Mouse (Mus musculus) kidney, postnatal 0 days (tissue): ENCODE results near the gene Aff3. TPM values are rescaled to one million over a fixed set of nuclear protein-coding genes. Genes with fewer than 3 reads are reported as not detected.

ENCODE experiments used
- ATAC-seq: fragments of 200-750 bp; cut with Nextera tagmentation; replicated peaks from 2 replicates; pipeline ENCODE4 v1.8.0; 2017; ENCODE audit warnings: low read depth, moderate number of reproducible peaks, moderate TSS enrichment, moderate library complexity; ENCODE audit not compliant: low FRiP score
- DNase-seq: peaks from one replicate; pipeline ENCODE4 v3.0.0-alpha.2; 2016; ENCODE audit warnings: low spot score
- H3K27ac ChIP-seq: fragments of 300-500 bp; sonication (generic); 2 replicates; pipeline ENCODE4 v1.5.1; 2014; ENCODE audit warnings: mild to moderate bottlenecking
- H3K27me3 ChIP-seq: fragments of 300-500 bp; sonication (generic); 2 replicates; pipeline ENCODE4 v1.6.1; 2014; ENCODE audit warnings: low read length, mixed read lengths; ENCODE audit not compliant: insufficient read depth
- H3K36me3 ChIP-seq: fragments of 300-500 bp; sonication (generic); 2 replicates; pipeline ENCODE4 v1.6.1; 2014; ENCODE audit warnings: low read length, mixed read lengths; ENCODE audit not compliant: insufficient read depth
- H3K4me1 ChIP-seq: fragments of 300-500 bp; sonication (generic); replicated peaks from 2 replicates; pipeline ENCODE4 v1.6.1; 2014; ENCODE audit warnings: antibody characterized with exemption, low read length, mixed read lengths; ENCODE audit not compliant: insufficient read depth
- H3K4me2 ChIP-seq: fragments of 300-500 bp; sonication (generic); 2 replicates; pipeline ENCODE4 v1.6.1; 2014; ENCODE audit warnings: mild to moderate bottlenecking, low read length, moderate library complexity, mixed read lengths
- H3K4me3 ChIP-seq: fragments of 300-500 bp; sonication (generic); replicated peaks from 2 replicates; pipeline ENCODE4 v1.5.1; 2014; ENCODE audit warnings: low read depth, low read length
- H3K9ac ChIP-seq: fragments of 300-500 bp; sonication (generic); 2 replicates; pipeline ENCODE4 v1.6.1; 2014; ENCODE audit warnings: low read depth, low read length
- H3K9me3 ChIP-seq: fragments of 300-500 bp; sonication (generic); replicated peaks from 2 replicates; pipeline ENCODE4 v1.6.1; 2016; ENCODE audit warnings: low read length, inconsistent platforms, mixed read lengths
- CTCF ChIP-seq: IDR thresholded peaks from 2 replicates; pipeline ENCODE4 v1.5.1; 2016; ENCODE audit warnings: antibody characterized with exemption, low read depth, mild to moderate bottlenecking, moderate library complexity
- WGBS: fragments of 180-500 bp; shearing (Covaris S2); extraction: QIAGEN DNeasy Blood & Tissue Kit; methylation state at CpG from one replicate; pipeline ENCODE4 v1.1.7; 2014; 5-methylcytosine and 5-hydroxymethylcytosine counted together
- polyA plus RNA-seq: library from polyadenylated mRNA; unstranded; fragments of >200 nt; fragmentation: Nextera tagmentation; extraction: Ambion mirVana; gene quantifications from 2 replicates; pipeline ENCODE4 v1.2.1, GENCODE M21; 2015

Gene Aff3
- polyA plus RNA-seq, 1 experiment from 2014 or later: 7.9 TPM

GRCm38 (mm10) chr1:38294336-38294695, 370.4 kb downstream of the Aff3 start:
- Histone ChIP-seq H3K36me3 (no peaks in the 10 kb centered on the region), H3K9me3 (no peaks in the 10 kb centered on the region), H3K27ac (no peak overlapping the region), H3K4me2 (no peak overlapping the region), H3K27me3 (no peaks in the 10 kb centered on the region), H3K4me3 (no peak overlapping the region), H3K4me1 (no peaks in the 10 kb centered on the region), H3K9ac (no peak overlapping the region)
- ATAC-seq: no peak
- no peak for TF ChIP-seq CTCF
- DNase-seq: no peak
- WGBS: 96% methylated on average over 9 of the region's 9 CpGs

- H3K4me1 ChIP-seq: no peaks in the 10 kb centered on the region
- no peak for TF ChIP-seq CTCF
- DNase-seq: no peak
- no peaks in the 10 kb centered on the region for H3K36me3 ChIP-seq
- H3K4me2 ChIP-seq: no peak overlapping the region
- no peak overlapping the region for H3K4me3 ChIP-seq
- no peak overlapping the region for H3K9ac ChIP-seq
- no peak overlapping the region for H3K27ac ChIP-seq
- ATAC-seq: no peak
- no peaks in the 10 kb centered on the region for H3K9me3 ChIP-seq
- 90% methylated on average over 12 of the region's 12 CpGs for WGBS
- H3K27me3 ChIP-seq: no peaks in the 10 kb centered on the region
Observed at GRCm38 (mm10) chr1:38293671-38294335, 371.0 kb downstream of the Aff3 start.

- 77% methylated on average over 4 of the region's 4 CpGs for WGBS
- no peak for DNase-seq
- Histone ChIP-seq H3K4me2 (no peak overlapping the region), H3K9me3 (no peaks in the 10 kb centered on the region), H3K4me3 (no peak overlapping the region), H3K9ac (no peak overlapping the region), H3K27ac (no peak overlapping the region), H3K27me3 (no peaks in the 10 kb centered on the region), H3K36me3 (no peaks in the 10 kb centered on the region), H3K4me1 (no peaks in the 10 kb centered on the region)
- TF ChIP-seq CTCF: no peak
- ATAC-seq: no peak
Observed at GRCm38 (mm10) chr1:38292851-38293250, 371.9 kb downstream of the Aff3 start.

GRCm38 (mm10) chr1:38291915-38292314, 372.8 kb downstream of the Aff3 start:
- TF ChIP-seq CTCF: no peak
- DNase-seq (no peak), ATAC-seq (no peak)
- H3K27me3 ChIP-seq: no peaks in the 10 kb centered on the region
- no peak overlapping the region for H3K27ac ChIP-seq
- H3K4me2 ChIP-seq: no peak overlapping the region
- H3K4me1 ChIP-seq: no peaks in the 10 kb centered on the region
- H3K4me3 ChIP-seq: no peak overlapping the region
- no peak overlapping the region for H3K9ac ChIP-seq
- WGBS: 87% methylated on average over 6 of the region's 6 CpGs
- no peaks in the 10 kb centered on the region for H3K9me3 ChIP-seq
- H3K36me3 ChIP-seq: no peaks in the 10 kb centered on the region

- no peak for TF ChIP-seq CTCF
- no peaks in the 10 kb centered on the region for H3K9me3 ChIP-seq
Observed at GRCm38 (mm10) chr1:38291497-38291896, 373.3 kb downstream of the Aff3 start.

GRCm38 (mm10) chr1:38290881-38291280, 373.9 kb downstream of the Aff3 start:
- Histone ChIP-seq H3K4me2 (no peak overlapping the region), H3K9me3 (no peaks in the 10 kb centered on the region), H3K27me3 (no peaks in the 10 kb centered on the region), H3K4me1 (no peaks in the 10 kb centered on the region), H3K9ac (no peak overlapping the region), H3K36me3 (no peaks in the 10 kb centered on the region), H3K27ac (no peak overlapping the region), H3K4me3 (no peak overlapping the region)
- TF ChIP-seq CTCF: no peak
- 93% methylated on average over 7 of the region's 7 CpGs for WGBS
- ATAC-seq (no peak), DNase-seq (no peak)

More at GRCm38 (mm10) chr1:38291497-38291896, 373.3 kb downstream of the Aff3 start:
- H3K9ac ChIP-seq: no peak overlapping the region
- H3K27me3 ChIP-seq: no peaks in the 10 kb centered on the region
- no peaks in the 10 kb centered on the region for H3K4me1 ChIP-seq
- no peak for DNase-seq
- no peak overlapping the region for H3K4me3 ChIP-seq
- H3K4me2 ChIP-seq: no peak overlapping the region
- no peak for ATAC-seq
- 77% methylated on average over 4 of the region's 4 CpGs for WGBS
- H3K27ac ChIP-seq: no peak overlapping the region
- no peaks in the 10 kb centered on the region for H3K36me3 ChIP-seq

- Histone ChIP-seq H3K9me3 (no peaks in the 10 kb centered on the region), H3K36me3 (no peaks in the 10 kb centered on the region), H3K4me2 (no peak overlapping the region), H3K9ac (no peak overlapping the region), H3K4me3 (no peak overlapping the region), H3K27ac (no peak overlapping the region), H3K4me1 (no peaks in the 10 kb centered on the region), H3K27me3 (no peaks in the 10 kb centered on the region)
- no peak for TF ChIP-seq CTCF
- ATAC-seq (no peak), DNase-seq (no peak)
- WGBS: 79% methylated on average over 5 of the region's 5 CpGs
Observed at GRCm38 (mm10) chr1:38289891-38290290, 374.9 kb downstream of the Aff3 start.
